Mouse (Mus musculus) neural tube, embryonic 12.5 days (tissue): ENCODE measurements around the gene Grtp1. TPM values are rescaled to one million over a fixed set of nuclear protein-coding genes. Genes with fewer than 3 reads are reported as not detected.

Experiments used
- ATAC-seq: fragments of 200-750 bp; cut with Nextera tagmentation; 2 replicates; pipeline ENCODE4 v1.8.0; 2017; ENCODE audit warnings: low read depth, mild to moderate bottlenecking, moderate TSS enrichment, moderate library complexity; ENCODE audit not compliant: low FRiP score
- H3K27ac ChIP-seq: fragments of 300-500 bp; sonication (generic); 2 replicates; pipeline ENCODE4 v1.5.1; 2016
- H3K27me3 ChIP-seq: fragments of 300-500 bp; sonication (generic); replicated peaks from 2 replicates; pipeline ENCODE4 v1.6.1; 2016; ENCODE audit warnings: mild to moderate bottlenecking
- H3K36me3 ChIP-seq: fragments of 300-500 bp; sonication (generic); 2 replicates; pipeline ENCODE4 v1.6.1; 2016; ENCODE audit warnings: mild to moderate bottlenecking
- H3K4me1 ChIP-seq: fragments of 300-500 bp; sonication (generic); 2 replicates; pipeline ENCODE4 v1.6.1; 2016
- H3K4me2 ChIP-seq: fragments of 300-500 bp; sonication (generic); replicated peaks from 2 replicates; pipeline ENCODE4 v1.6.1; 2016; ENCODE audit warnings: mild to moderate bottlenecking
- H3K4me3 ChIP-seq: fragments of 300-500 bp; sonication (generic); 2 replicates; pipeline ENCODE4 v1.5.1; 2016
- H3K9ac ChIP-seq: fragments of 300-500 bp; sonication (generic); 2 replicates; pipeline ENCODE4 v1.6.1; 2016; ENCODE audit warnings: mild to moderate bottlenecking
- H3K9me3 ChIP-seq: fragments of 300-500 bp; sonication (generic); 2 replicates; pipeline ENCODE4 v1.6.1; 2016; ENCODE audit warnings: mild to moderate bottlenecking
- WGBS: fragments of 180-500 bp; shearing (Covaris S2); methylation state at CpG from one replicate; pipeline ENCODE4 v1.1.7; 2016; 5-methylcytosine and 5-hydroxymethylcytosine counted together
- polyA plus RNA-seq: library from polyadenylated mRNA; unstranded; fragments of >200 nt; fragmentation: Nextera tagmentation; extraction: Ambion mirVana; gene quantifications from 2 replicates; pipeline ENCODE4 v1.2.1, GENCODE M21; 2016

Grtp1 gene
- polyA plus RNA-seq, 1 experiment from 2014 or later, result 11.3 TPM

- Histone ChIP-seq H3K4me2 (peak overlapping the region; percentile 94), H3K4me3 (no peak overlapping the region), H3K9ac (peak overlapping the region; percentile 97; the same call in 1 of the 2 replicates), H3K36me3 (no peaks in the 10 kb centered on the region), H3K27me3 (no peaks in the 10 kb centered on the region), H3K27ac (no peak overlapping the region), H3K4me1 (peaks cover 21% of the 10 kb centered on the region), H3K9me3 (no peaks in the 10 kb centered on the region)
- 92% methylated on average over 3 of the region's 3 CpGs for WGBS
- no peak for ATAC-seq
These were observed 39.7 kb downstream of the Grtp1 start for GRCm38 (mm10) chr8:13160691-13161090.

- under 1% methylated on average over 47 of the region's 49 CpGs for WGBS
- Histone ChIP-seq H3K9me3 (no peaks in the 10 kb centered on the region), H3K4me3 (peak overlapping the region; percentile 99), H3K4me2 (peak overlapping the region; percentile 94), H3K4me1 (peaks cover 21% of the 10 kb centered on the region), H3K27ac (no peak overlapping the region), H3K36me3 (no peaks in the 10 kb centered on the region), H3K27me3 (no peaks in the 10 kb centered on the region), H3K9ac (peak overlapping the region; percentile 97)
- peak; percentile 77 for ATAC-seq
These were observed 41.0 kb downstream of the Grtp1 start for GRCm38 (mm10) chr8:13159377-13159881.

DNA sequence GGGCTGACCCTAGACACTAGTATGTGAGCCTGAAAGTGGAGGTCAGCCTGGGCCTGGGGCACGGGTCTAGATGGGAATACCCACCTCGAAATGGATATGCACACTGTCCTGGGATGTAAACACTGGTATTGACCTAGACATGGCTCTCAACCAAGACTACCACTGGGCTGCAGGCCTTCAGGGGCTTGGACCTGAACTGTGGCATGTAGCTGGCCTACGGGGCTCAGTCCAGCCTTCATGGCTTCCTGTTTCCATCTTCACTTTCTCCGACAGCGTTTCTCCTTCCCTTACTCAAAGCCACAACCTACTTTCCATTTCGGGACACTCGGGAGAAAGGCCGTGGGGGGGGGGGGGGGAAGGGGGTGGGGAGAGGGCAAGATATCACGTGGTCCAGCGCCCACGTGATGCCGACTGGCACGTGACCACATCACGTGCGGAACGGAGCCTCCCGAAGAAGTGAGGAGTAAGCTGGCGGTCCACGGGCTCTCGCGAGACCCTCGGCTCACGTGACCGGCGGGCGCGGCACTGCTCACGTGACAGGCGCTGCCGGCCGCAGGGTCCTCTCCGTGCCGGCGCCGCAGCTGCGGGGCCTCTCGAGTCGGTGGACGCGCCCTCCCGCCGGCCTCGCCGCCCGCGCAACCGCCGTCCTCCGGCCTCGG, 41.6 kb downstream of the Grtp1 start, which contains the start of gene Lamp1:
TSS of gene Lamp1 (plus strand) at position 444 of the 659 bp plus-strand sequence.
- peaks cover 21% of the 10 kb centered on the region for H3K4me1 ChIP-seq
- peak within 1 kb of the TSS; percentile 99 for H3K4me3 ChIP-seq
- no peaks in the 10 kb centered on the region for H3K9me3 ChIP-seq
- no peak within 1 kb of the TSS for H3K27ac ChIP-seq
- H3K27me3 ChIP-seq, result no peaks in the 10 kb centered on the region
- under 1% methylated on average over 50 of the region's 50 CpGs for WGBS
- peak within 1 kb of the TSS; percentile 94 for H3K4me2 ChIP-seq
- peak; percentile 98 for ATAC-seq
- H3K36me3 ChIP-seq, result no peaks in the 10 kb centered on the region
- peak within 1 kb of the TSS; percentile 97 for H3K9ac ChIP-seq

DNA sequence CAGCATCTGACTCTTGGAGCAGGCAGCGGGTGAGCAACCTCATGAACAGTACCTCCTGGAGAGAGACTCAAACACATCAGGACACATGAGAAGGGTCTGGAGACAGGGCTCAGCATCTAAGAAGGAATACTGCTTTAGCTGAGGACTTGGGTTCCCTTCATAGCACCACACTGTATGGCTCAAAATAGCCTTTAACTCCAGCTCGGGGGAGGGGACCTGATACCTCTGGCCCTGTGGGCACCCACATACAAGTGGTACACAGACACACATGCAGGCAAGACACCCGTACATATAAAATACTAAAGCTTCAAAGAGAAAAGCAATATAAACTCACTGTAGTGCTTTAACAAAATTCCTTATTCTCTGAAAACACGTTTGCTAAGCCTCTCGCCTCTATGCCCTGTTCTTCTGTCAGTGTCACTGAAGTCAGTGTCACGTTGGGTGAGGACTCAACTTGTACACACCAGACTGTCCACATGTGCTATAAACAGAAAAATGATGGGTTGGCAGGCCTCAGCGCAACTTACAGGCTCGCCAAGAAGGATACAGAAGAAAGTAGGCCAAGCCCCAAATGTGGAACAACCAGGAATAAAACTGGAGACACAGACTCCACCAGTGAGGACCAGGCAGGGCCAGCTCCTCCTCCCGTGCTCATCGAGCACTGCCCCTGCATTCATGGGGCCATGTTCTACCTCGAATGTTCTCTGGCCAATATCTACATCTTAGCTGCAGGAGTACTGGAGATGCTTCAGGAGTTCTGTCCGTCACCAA, 43.9 kb downstream of the Grtp1 start:
- Histone ChIP-seq H3K36me3 (peaks cover 3% of the 10 kb centered on the region; the same call in 1 of the 2 replicates), H3K9me3 (no peaks in the 10 kb centered on the region), H3K4me1 (peaks cover 12% of the 10 kb centered on the region), H3K4me2 (no peak overlapping the region), H3K27ac (no peak overlapping the region), H3K9ac (no peak overlapping the region), H3K4me3 (no peak overlapping the region), H3K27me3 (no peaks in the 10 kb centered on the region)
- WGBS, result 77% methylated on average over 12 of the region's 12 CpGs
- no peak for ATAC-seq

- Histone ChIP-seq H3K27ac (no peak overlapping the region), H3K4me1 (peaks cover 11% of the 10 kb centered on the region), H3K27me3 (no peaks in the 10 kb centered on the region), H3K4me3 (no peak overlapping the region), H3K4me2 (no peak overlapping the region), H3K9me3 (no peaks in the 10 kb centered on the region), H3K36me3 (peaks cover 3% of the 10 kb centered on the region; the same call in 1 of the 2 replicates), H3K9ac (no peak overlapping the region)
- no peak for ATAC-seq
- WGBS, result 74% methylated on average over 9 of the region's 9 CpGs
These were observed 45.1 kb downstream of the Grtp1 start for GRCm38 (mm10) chr8:13155358-13155757.

DNA sequence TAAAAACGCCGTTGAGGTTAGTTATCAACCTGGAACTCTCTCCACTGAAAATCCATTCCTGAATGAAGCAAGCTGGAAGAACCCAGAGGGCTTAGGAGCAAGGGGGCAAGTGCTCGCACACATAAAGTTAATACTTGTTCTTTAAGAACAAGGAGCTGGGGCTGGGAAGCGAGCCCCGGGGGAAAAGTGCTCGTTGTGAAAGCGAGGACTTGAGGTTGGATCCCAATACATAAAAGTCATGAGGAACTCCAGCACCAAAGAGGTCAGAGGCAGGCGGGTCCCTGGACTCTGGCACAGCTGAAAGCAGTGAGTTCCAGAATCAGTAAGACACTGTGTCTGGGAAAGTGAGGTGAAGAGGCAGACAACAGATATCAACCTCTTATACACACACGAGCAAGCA, 46.3 kb downstream of the Grtp1 start:
- 80% methylated on average over 9 of the region's 9 CpGs for WGBS
- no peaks in the 10 kb centered on the region for H3K27me3 ChIP-seq

DNA sequence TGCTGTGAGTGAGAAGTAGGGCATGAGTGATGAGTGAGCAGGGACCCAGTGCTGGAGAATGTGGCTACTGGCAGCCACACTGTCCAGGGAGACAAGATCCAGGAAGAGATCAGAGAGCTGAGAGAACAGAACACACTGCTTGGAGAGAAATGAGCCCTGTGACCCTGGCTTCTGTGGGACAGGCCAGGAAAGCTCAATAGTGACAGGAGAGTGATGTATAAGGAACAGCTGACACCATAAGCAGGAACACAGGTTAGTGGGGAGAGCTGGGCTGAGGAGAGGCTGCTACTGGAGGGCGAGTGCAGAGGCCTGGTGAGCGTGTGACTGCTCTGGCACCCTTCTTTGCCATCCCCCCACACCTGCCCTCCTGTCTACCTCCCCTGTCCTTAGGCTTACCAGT, 49.5 kb downstream of the Grtp1 start:
- WGBS, result 100% methylated on average over 2 of the region's 2 CpGs
- Histone ChIP-seq H3K27ac (no peak overlapping the region), H3K4me2 (no peak overlapping the region), H3K27me3 (no peaks in the 10 kb centered on the region), H3K9me3 (no peaks in the 10 kb centered on the region), H3K36me3 (peaks cover 35% of the 10 kb centered on the region), H3K9ac (no peak overlapping the region), H3K4me1 (no peaks in the 10 kb centered on the region), H3K4me3 (no peak overlapping the region)
- ATAC-seq, result no peak

More for the DNA sequence above, 46.3 kb downstream of the Grtp1 start:
- Histone ChIP-seq H3K27ac (no peak overlapping the region), H3K9me3 (no peaks in the 10 kb centered on the region), H3K36me3 (peaks cover 8% of the 10 kb centered on the region), H3K4me1 (peaks cover 4% of the 10 kb centered on the region; the same call in 1 of the 2 replicates), H3K4me3 (no peak overlapping the region), H3K9ac (no peak overlapping the region), H3K4me2 (no peak overlapping the region)
- ATAC-seq, result no peak

DNA sequence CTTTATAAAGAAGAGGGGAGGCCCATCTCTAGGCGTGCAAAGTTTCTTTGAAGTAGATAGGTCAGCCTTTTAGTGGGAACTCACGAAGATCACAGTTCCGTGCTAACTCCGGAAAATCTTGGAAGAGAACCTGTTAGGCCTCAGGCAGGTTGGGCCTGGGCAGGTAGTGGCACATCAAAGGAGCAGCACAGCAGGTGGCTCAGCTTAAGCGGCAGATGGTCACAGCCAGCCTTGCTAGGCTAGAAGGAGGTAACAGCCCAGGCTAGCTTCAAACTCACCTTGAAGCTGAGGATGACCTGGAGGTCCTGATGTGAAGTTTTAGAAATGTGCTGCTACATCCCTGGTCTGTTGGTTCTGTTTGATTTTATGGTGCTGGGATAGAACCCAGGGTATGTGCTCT, 50.6 kb downstream of the Grtp1 start:
- Histone ChIP-seq H3K36me3 (peaks cover 46% of the 10 kb centered on the region), H3K4me2 (no peak overlapping the region), H3K4me1 (no peaks in the 10 kb centered on the region), H3K27ac (no peak overlapping the region), H3K9me3 (no peaks in the 10 kb centered on the region), H3K4me3 (no peak overlapping the region), H3K27me3 (no peaks in the 10 kb centered on the region), H3K9ac (no peak overlapping the region)
- ATAC-seq, result no peak
- WGBS, result 65% methylated on average over 5 of the region's 5 CpGs

DNA sequence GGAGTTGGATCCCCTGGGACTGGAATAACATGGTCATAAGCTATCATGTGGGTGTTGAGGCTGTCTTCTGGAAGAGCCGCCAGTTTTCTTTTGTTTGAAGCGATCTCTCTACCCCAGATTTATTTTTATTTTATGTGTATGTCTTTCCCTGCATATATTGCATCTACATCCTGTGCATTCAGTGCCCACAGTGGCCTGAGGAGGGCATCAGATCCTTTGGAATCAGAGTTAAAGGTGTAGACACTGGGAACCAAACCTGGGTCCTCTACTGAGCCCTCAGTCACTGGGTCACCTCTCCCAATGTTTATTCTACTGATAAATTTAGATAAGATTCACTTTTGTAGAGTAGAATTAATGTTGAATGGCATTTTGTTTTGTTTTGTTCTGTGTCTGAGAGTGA, 51.1 kb downstream of the Grtp1 start:
- no peak for ATAC-seq
- 95% methylated on average over 2 of the region's 2 CpGs for WGBS

DNA sequence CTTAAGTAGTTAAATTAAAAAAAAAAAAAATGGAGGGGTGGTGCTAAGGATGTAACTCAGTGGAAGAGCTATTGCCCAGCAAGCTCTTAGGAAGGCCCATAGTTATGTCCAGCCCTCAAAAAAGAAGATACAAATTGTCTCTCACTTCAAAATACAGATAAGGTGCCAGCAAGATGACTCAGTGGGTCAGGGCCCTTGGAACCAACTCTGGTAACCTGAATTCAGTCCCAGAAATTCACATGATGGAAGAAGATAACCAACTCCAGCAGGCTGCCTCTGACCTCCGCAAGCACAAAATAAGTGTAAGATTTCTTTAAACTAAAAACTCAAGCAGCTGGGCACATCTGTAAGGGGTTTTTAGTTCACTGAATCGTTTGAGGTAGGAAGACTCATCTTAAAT, 51.9 kb downstream of the Grtp1 start:
- no peak for ATAC-seq
- Histone ChIP-seq H3K4me3 (no peak overlapping the region), H3K9me3 (no peaks in the 10 kb centered on the region), H3K4me1 (no peaks in the 10 kb centered on the region), H3K4me2 (no peak overlapping the region), H3K9ac (no peak overlapping the region), H3K27me3 (no peaks in the 10 kb centered on the region), H3K27ac (no peak overlapping the region), H3K36me3 (peaks cover 55% of the 10 kb centered on the region)
- 90% methylated on average over 2 of the region's 2 CpGs for WGBS

More for the DNA sequence above, 51.1 kb downstream of the Grtp1 start:
- Histone ChIP-seq H3K4me1 (no peaks in the 10 kb centered on the region), H3K9ac (no peak overlapping the region), H3K27me3 (no peaks in the 10 kb centered on the region), H3K27ac (no peak overlapping the region), H3K4me2 (no peak overlapping the region), H3K9me3 (no peaks in the 10 kb centered on the region), H3K36me3 (peaks cover 52% of the 10 kb centered on the region), H3K4me3 (no peak overlapping the region)

GRCm38 (mm10) chr8:13141681-13142080, 58.7 kb downstream of the Grtp1 start:
- Histone ChIP-seq H3K4me3 (no peak overlapping the region), H3K27ac (no peak overlapping the region), H3K27me3 (no peaks in the 10 kb centered on the region), H3K36me3 (peaks cover 97% of the 10 kb centered on the region), H3K9ac (no peak overlapping the region), H3K4me1 (no peaks in the 10 kb centered on the region), H3K9me3 (no peaks in the 10 kb centered on the region), H3K4me2 (no peak overlapping the region)
- ATAC-seq, result no peak
- WGBS, result 91% methylated on average over 5 of the region's 5 CpGs

DNA sequence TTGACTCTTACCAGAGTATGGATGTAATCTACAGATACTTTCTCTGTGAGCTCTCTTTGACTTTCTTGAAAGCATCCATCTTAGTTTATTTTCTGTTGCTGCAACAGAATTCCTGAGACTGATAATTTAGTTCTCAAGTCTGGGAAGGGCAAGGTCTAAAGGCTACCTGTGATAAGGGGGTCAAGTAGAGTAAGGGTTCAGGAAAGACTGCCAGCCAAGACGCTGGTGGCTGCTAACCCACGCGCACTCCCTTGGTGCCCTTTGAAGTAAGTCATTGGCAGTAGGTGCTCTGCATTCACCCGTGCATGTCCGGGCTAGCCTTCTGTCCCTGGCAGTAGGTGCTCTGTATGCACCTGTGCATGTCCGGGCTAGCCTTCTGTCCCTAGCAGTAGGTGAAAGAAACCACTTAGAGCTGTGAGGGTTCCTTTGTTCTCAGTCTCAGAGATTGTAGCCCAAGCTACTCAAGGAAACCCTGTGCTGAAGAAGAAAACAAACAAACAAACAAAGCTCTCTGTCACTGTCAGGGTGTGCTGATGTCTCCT, 60.7 kb downstream of the Grtp1 start:
- Histone ChIP-seq H3K4me3 (no peak overlapping the region), H3K9ac (no peak overlapping the region), H3K36me3 (peaks cover 97% of the 10 kb centered on the region), H3K4me2 (no peak overlapping the region), H3K27ac (no peak overlapping the region), H3K4me1 (no peaks in the 10 kb centered on the region), H3K9me3 (no peaks in the 10 kb centered on the region), H3K27me3 (no peaks in the 10 kb centered on the region)
- 93% methylated on average over 6 of the region's 6 CpGs for WGBS
- no peak for ATAC-seq
